Mouse (Mus musculus) adrenal gland, adult 18-20 months (tissue): ENCODE measurements at regions not wholly inside any gene's neighbourhood (a gene's known extent, or its start where the extent isn't known, plus 50 kb on each side); places are given as distances from the start of the nearest gene placed in this dataset.

Source experiments
- DNase-seq, 2 experiments: peaks; one replicate each; pipeline ENCODE4 v3.0.0; 2021 to 2022; ENCODE audit warnings: low spot score in 2 of 2

DNA sequence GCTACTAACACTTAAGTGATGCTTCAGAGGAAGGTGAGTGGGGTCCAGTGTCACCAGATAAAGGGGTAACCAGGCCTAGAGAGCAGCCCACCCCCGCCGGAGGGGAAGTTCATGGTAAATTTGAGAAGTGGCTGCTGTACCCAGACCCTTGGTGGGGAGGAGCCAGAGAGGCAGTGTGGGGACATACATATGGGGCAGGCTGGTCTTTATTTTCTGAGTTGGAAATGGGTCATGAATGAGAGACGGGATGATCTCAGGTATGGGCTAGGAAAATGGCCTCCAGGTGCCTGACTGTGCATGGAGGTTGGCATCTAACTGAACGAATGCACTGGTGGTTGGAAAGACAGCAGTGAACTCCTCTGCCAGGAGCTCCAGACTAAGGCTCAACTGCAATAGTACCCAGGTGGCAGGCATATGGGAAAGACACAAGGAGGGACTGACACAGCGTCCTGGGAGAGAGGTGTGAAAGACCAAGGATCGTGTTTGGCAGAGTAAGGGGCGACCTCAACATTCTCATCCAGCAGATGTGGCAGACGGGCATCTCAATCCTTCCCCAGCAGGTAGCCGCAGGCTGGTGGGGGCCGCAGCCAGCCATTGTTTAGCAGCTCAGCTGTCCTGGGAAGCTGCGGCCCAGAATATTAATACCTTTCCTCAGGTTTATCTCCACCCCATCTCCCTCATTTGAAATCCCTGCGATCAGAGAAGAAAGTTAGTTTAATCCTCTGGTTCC lies 387.7 kb downstream of the Rps24 start:
- no peak for DNase-seq

DNA sequence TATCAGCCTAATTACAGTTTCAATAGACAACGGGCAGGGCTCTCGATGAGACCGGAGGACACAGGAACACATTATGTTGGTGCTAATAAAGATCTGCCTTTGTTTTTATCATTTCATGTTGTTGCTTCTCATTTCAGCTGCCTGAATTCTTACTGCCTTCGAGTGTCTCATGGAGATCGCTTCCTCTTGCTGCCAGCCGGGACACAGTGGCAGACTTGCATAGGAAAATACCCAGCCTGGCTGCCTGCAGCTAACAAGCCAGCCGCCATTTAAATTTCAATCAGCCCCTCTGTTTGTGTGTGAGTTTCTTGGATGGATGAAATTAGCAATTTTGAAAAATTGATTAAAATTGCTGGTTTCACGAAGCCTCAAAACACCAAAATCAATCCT lies 388.2 kb downstream of the Rps24 start:
- DNase-seq, result no peak

- no peak for DNase-seq
Measured at GRCm38 (mm10) chr14:24875934-24876333, 389.0 kb downstream of the Rps24 start.

GRCm38 (mm10) chr14:24876508-24876907 lies 389.6 kb downstream of the Rps24 start:
- DNase-seq, result no peak

- no peak for DNase-seq
Measured at GRCm38 (mm10) chr14:24877853-24878252, 390.9 kb downstream of the Rps24 start.

GRCm38 (mm10) chr14:24886164-24886563 lies 399.2 kb downstream of the Rps24 start:
- DNase-seq, result no peak

GRCm38 (mm10) chr14:24886896-24887421 lies 400.0 kb downstream of the Rps24 start:
- DNase-seq, result no peak

DNA sequence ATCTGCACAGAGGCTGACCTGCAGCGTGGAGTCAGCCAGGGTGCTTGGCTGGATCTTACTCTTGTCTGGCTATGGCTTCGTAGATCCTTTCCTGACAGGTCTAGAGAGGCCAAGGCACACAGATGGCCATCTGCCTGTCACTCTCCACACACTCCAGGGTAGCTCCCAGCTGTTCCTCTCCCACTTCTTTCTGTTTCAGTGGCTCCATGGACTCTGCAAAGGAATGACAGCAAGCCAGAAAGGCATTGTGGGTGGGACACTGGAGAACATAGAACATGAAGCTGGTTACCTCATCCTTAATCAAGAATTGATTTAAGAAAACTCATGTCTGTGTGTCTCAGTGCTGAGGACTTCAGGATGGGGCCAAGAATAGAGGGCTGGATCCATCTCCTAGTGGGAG lies 403.9 kb downstream of the Rps24 start:
- DNase-seq, result no peak

GRCm38 (mm10) chr14:24895196-24895595 lies 408.3 kb downstream of the Rps24 start:
- DNase-seq, result no peak

DNA sequence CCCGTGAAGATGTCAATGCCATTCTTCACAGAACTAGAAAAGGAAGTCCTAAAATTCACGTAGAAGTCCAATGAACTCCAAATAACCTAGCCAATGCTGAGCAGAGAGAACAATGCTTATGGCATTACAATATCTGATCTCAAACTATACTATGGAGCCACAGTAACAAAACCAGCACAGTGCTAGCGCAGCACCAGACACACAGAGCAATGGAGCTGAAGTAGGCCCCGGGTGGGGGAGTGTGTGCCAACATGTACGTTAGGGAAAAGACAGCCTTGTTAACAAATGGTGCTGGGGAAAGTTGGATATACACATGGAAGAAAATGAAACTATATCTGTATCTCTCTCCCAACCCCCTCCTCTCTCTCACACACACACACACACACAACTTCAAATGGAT lies 409.8 kb downstream of the Rps24 start:
- no peak for DNase-seq

DNA sequence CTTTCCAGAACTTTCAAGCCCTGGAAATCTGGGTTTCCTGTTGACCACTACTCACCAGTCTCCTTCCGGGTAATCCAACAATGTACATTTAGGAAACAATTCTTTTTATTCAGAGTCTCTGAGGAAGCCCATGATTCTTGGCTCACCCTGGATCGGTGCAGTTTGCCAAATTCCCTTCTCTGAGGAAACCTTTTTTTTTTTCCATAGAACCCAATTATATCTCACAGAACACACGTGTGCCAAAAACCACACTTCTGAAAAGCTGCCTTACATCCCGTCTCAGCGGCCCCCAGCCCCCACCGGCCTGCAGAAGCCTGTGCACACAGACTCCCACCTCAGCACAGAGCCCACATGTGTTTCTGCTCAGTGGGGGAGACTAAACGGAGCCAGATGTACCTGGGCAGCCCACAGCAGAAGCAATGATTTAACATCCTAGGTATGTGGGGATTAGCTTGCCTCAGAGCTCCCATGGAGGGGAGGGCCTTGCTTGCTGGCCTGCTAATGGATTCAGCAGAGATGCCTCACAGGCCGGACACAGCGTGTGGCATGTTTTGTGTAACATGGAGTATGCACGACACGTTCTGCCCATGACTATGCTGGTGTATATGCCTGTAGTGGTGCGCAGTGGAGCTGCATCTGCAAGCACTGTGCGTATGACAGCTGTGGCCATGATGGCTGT lies 413.7 kb downstream of the Rps24 start:
- DNase-seq, result no peak

- DNase-seq, result no peak
Measured at GRCm38 (mm10) chr14:24901726-24902125, 414.8 kb downstream of the Rps24 start.

GRCm38 (mm10) chr14:24902870-24903269 lies 415.9 kb downstream of the Rps24 start:
- no peak for DNase-seq

GRCm38 (mm10) chr14:24904712-24905111 lies 417.8 kb downstream of the Rps24 start:
- DNase-seq, result no peak

GRCm38 (mm10) chr14:24906916-24907315 lies 420.0 kb downstream of the Rps24 start:
- DNase-seq, result no peak

GRCm38 (mm10) chr14:24908377-24908776 lies 421.5 kb downstream of the Rps24 start:
- no peak for DNase-seq

- DNase-seq, result no peak
Measured at GRCm38 (mm10) chr14:24911621-24912020, 424.7 kb downstream of the Rps24 start.

GRCm38 (mm10) chr14:24919056-24919455 lies 432.1 kb downstream of the Rps24 start:
- DNase-seq, result peak in 1 of 2 experiments; percentile 31

DNA sequence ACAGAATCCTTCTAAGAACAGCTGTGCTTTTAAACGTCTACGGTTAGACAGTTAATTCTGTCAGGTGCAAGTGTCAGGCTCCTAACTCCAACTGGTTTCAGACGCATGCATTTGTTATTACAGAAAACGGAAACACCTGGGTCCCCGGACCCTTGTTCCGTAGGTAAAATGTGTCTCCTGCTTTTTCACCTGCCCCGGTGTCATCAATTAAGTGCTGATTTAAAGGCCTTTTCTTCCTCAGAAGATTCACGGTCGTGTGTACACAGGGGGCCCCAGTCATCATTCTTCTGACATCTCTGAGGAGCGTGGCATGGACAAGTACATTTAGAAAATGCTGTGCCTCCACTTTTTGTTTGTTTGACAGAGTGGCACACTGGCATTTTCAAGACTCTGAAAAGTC lies 435.1 kb downstream of the Rps24 start:
- DNase-seq, result no peak

DNA sequence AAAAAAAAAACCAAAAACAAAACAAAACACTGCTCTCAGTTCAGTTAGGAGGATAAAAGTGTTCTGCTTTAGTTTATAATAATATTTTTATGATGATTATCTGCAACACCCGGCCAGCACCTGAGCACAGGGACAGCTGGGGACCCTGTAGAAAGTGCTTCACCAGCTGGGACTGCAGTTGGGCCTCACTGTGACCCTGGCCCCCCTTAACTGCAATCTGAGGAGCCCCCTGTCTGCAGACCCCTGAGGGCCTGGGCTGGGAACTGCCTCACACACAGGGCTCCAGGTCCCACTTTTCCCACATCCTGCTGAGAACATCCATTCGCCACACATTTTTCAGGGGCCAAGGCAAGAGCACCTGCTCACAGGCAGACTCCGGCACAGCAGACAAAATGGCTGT lies 437.6 kb downstream of the Rps24 start:
- DNase-seq, result no peak

DNA sequence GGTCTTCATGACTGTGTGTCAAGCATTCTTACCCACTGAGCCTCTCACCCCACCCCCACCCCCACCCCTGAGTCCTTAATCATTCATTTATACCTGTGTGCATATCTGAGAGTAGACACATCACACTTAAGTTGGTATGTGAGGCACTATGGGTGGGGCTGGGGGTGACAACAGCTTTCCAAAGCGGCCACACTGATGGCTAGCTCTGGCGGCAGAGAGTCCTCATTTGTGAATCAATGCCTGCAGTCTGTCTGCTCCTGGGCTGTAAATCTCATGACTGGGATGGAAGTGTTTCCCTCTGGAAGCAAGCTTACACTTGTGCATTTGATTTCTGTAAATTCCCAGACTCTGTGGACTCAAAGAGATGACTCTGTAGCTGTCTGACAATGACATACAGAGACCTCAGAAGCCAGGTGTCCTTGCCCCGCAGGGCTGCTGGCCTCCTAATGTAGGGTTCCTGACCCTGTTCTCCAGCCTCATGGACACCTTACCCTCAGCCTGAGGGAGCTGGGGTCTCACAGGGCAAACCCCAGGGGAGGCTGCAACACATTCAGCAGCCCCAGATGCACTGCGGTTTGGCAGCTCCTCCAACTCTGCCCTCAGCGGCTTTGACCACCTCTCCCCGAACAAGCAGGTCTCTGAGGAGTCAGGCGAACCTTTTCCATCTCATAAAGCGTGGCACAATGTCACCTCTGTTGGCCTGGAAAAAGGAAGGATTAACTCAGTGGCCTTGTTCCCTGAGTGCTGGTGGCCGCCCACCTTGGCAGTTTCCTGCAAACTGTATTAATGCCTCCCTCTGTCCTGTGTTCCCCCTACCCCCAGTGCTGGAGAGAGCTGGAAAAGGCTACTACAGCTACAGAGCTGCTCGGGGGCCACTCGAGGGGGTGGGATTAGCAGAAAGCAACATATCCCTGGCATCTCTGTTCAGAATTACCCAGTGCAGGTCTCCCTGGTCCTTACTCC lies 439.4 kb downstream of the Rps24 start:
- DNase-seq, result no peak
